Mouse (Mus musculus): ENCODE measurements around the gene Ccndbp1. TPM values are rescaled to one million over a fixed set of nuclear protein-coding genes. Genes with fewer than 3 reads are reported as not detected.

The Ccndbp1 gene
- polyA plus RNA-seq, 1 experiment from 2014 or later = 35.3 TPM

DNA sequence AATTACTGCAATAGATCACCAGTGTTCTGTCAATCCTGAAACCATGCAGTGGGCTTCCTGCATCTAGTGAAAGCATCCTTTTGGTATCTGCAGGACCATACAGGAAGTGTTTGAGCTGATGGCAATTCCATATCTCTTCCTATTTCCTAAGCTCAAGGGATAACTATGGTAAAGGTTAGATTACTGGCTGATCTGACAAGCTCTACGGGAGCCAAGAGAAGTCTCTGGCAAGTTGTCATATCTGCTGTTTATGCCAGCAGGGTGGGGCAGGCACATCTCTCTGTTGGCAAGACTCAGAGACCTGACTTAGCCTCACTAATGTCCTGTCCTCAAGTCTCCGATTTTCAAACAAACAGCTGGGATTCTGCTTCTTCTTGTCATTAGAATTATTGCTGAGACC lies 45.9 kb downstream of the Ccndbp1 start:
- WGBS = 64% methylated on average over 2 of the region's 2 CpGs
- DNase-seq (ENCODE audit: low spot score) = peak; percentile 14
- H3K27me3 ChIP-seq (ENCODE audit: insufficient read depth, poor library complexity, severe bottlenecking) = no peaks in the 10 kb centered on the region

DNA sequence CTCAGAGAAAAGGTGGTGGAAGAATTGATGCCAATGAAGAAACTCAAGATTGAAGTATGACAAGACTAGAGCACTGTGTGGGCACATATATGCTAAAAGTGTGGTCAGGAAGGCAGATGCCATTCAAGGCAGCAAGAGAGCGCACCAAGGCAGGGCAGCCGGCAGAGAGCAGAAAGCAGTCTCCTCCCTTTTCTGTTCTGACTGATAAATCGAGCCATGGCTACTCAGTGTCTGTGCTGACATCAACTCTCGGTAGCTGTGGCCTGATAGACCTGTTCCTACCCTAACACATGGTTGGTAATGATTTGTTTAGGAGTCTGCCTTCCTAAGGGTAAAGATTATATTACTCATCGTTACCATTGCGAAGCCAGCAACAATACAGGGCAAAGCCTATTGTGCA lies 47.7 kb downstream of the Ccndbp1 start:
- peak; percentile 77 for DNase-seq (ENCODE audit: low spot score)
- 78% methylated on average over 6 of the region's 6 CpGs for WGBS

More for the DNA sequence above, 45.9 kb downstream of the Ccndbp1 start:
- Histone ChIP-seq H3K36me3 (no peaks in the 10 kb centered on the region), H3K4me1 (no peaks in the 10 kb centered on the region; the same call in 1 of the 2 replicates), H3K9me3 (no peaks in the 10 kb centered on the region), H3K27ac (no peak overlapping the region), H3K4me3 (no peak overlapping the region)

DNA sequence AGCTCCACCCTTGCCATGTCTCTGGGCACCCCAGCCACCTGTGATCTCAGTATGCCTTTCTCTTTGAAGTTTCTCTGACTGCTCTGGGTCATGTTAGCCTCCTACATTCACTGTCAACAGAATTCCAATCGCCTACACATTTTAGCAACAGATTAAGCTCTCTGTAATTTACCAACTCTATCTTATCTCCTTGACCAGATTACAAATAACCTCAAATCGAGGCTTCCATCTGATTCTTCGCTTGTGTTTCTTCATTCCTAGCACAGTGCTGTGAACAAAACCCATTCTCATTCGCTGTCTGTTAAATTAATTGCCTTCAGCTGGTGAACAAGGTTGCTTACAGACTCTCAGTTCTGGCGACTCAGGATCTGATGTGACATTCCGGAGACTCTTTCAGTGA lies 49.8 kb downstream of the Ccndbp1 start:
- 47% methylated on average over 6 of the region's 6 CpGs for WGBS
- no peak overlapping the region for H3K4me3 ChIP-seq
- DNase-seq (ENCODE audit: low spot score) = no peak
- no peaks in the 10 kb centered on the region for H3K27me3 ChIP-seq (ENCODE audit: insufficient read depth, poor library complexity, severe bottlenecking)
- no peak overlapping the region for H3K27ac ChIP-seq
- no peaks in the 10 kb centered on the region for H3K36me3 ChIP-seq
- no peaks in the 10 kb centered on the region for H3K9me3 ChIP-seq
- H3K4me1 ChIP-seq = no peaks in the 10 kb centered on the region; the same call in 1 of the 2 replicates

More for the DNA sequence above, 47.7 kb downstream of the Ccndbp1 start:
- no peaks in the 10 kb centered on the region for H3K9me3 ChIP-seq
- H3K4me1 ChIP-seq = no peaks in the 10 kb centered on the region; the same call in 1 of the 2 replicates
- H3K4me3 ChIP-seq = no peak overlapping the region
- H3K27ac ChIP-seq = no peak overlapping the region
- H3K36me3 ChIP-seq = no peaks in the 10 kb centered on the region
- H3K27me3 ChIP-seq (ENCODE audit: insufficient read depth, poor library complexity, severe bottlenecking) = no peaks in the 10 kb centered on the region

DNA sequence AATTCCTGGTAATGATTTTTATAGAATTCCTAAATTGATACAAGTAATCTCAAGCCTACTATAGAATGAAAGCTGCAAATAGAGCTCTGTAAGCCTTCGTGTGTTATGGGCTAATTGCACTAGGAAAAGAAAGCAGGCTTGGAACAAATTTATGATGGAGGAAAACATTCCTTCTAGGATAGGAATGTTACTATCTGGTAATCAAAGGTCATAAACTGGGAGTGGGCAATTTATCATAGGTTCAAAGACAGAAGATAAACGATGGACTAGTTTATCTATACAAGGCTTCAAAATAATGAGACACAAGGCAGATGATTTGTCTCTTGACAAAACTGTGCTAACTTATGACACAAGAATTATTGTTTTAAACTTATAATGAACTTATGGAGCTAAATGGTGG lies 53.1 kb downstream of the Ccndbp1 start:
- Histone ChIP-seq H3K27me3 (ENCODE audit: insufficient read depth, poor library complexity, severe bottlenecking) (no peaks in the 10 kb centered on the region), H3K27ac (no peak overlapping the region), H3K9me3 (no peaks in the 10 kb centered on the region), H3K36me3 (no peaks in the 10 kb centered on the region), H3K4me1 (no peaks in the 10 kb centered on the region; the same call in 1 of the 2 replicates), H3K4me3 (no peak overlapping the region)
- DNase-seq (ENCODE audit: low spot score) = no peak
- WGBS = 73% methylated on average over 2 of the region's 2 CpGs

Small RNA genes within 50 kb of the gene (microRNA-seq; reads per million reads assigned to microRNA genes)
- gene Gm44325 = not detected

Other genes with a start within 250 kb of the Ccndbp1 start
- 5.8 and 6.9 TPM in 2 replicates for gene Cdan1, start 158.3 kb upstream of the Ccndbp1 start, polyA plus RNA-seq (2016; fragmentation: Nextera tagmentation; extraction: Ambion mirVana)
- gene Ttbk2, start 157.8 kb upstream of the Ccndbp1 start, polyA plus RNA-seq (2016; fragmentation: Nextera tagmentation; extraction: Ambion mirVana) = 3.0 and 3.2 TPM in 2 replicates
- gene Ubr1, start 37.7 kb upstream of the Ccndbp1 start, polyA plus RNA-seq (2016; fragmentation: Nextera tagmentation; extraction: Ambion mirVana) = 22.6 and 22.7 TPM in 2 replicates
- gene Tmem62, start 31.4 kb upstream of the Ccndbp1 start, polyA plus RNA-seq (2016; fragmentation: Nextera tagmentation; extraction: Ambion mirVana) = 3.3 and 3.4 TPM in 2 replicates
- gene Epb42, start 28.7 kb downstream of the Ccndbp1 start, polyA plus RNA-seq (2016; fragmentation: Nextera tagmentation; extraction: Ambion mirVana) = 19.1 and 21.1 TPM in 2 replicates
- not detected in 2 replicates for gene Tgm5, start 77.4 kb downstream of the Ccndbp1 start, polyA plus RNA-seq (2016; fragmentation: Nextera tagmentation; extraction: Ambion mirVana)
- not detected in 2 replicates for gene Tgm7, start 101.4 kb downstream of the Ccndbp1 start, polyA plus RNA-seq (2016; fragmentation: Nextera tagmentation; extraction: Ambion mirVana)
- 14.4 and 14.5 TPM in 2 replicates for gene Adal, start 132.0 kb downstream of the Ccndbp1 start, polyA plus RNA-seq (2016; fragmentation: Nextera tagmentation; extraction: Ambion mirVana)
- 16.6 and 19.4 TPM in 2 replicates for gene Lcmt2, start 132.2 kb downstream of the Ccndbp1 start, polyA plus RNA-seq (2016; fragmentation: Nextera tagmentation; extraction: Ambion mirVana)
- gene Tubgcp4, start 162.3 kb downstream of the Ccndbp1 start, polyA plus RNA-seq (2016; fragmentation: Nextera tagmentation; extraction: Ambion mirVana) = 50.0 and 57.3 TPM in 2 replicates
- 7.0 and 7.4 TPM in 2 replicates for gene Zscan29, start 162.7 kb downstream of the Ccndbp1 start, polyA plus RNA-seq (2016; fragmentation: Nextera tagmentation; extraction: Ambion mirVana)